In the genomic region with DNA sequence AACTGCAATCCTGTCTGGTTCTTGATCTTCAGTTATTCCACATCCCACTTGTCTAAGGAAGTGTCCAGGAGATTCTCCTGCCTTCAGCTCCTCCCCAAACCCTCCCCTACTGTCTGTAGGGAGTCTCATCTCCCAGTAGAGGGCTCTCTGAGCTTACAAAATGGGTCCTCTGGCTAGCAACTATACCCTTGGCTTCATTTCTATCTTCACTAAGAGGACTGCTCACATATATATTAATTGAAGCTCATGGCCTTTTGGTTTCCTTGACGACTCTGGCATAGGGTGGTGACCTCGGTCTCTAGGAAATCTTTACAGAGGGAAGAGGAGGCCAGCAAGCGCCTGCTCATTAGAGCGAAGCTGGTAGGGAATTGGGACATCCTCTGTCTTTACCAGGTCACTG, we compare ENCODE assay signal across 8 mouse cellular contexts. TPM values are rescaled to one million over a fixed set of nuclear protein-coding genes. Genes with fewer than 3 reads are reported as not detected.
A peak's percentile ranks its signal among the peaks of the same experiment; 100 is the strongest.
DNase-seq lines count a peak whose midpoint lies in the region; ATAC-seq and TF ChIP-seq lines count a peak whose summit lies in the region.

No protein-coding gene starts in this region.

- no peak overlapping the region for H3K27ac ChIP-seq in kidney, embryonic 14.5 days (ENCODE audit: low read depth, low read length)
- no peak overlapping the region; the same call in 1 of the 2 replicates for H3K27ac ChIP-seq in midbrain, embryonic 13.5 days
- H3K27ac ChIP-seq in intestine, embryonic 15.5 days = no peak overlapping the region

- no peaks in the 10 kb centered on the region for H3K9me3 ChIP-seq in kidney, embryonic 14.5 days (ENCODE audit: control insufficient read depth, low read length)
- no peaks in the 10 kb centered on the region for H3K9me3 ChIP-seq in midbrain, embryonic 13.5 days
- H3K9me3 ChIP-seq in intestine, embryonic 15.5 days = no peaks in the 10 kb centered on the region

- H3K4me1 ChIP-seq in kidney, embryonic 14.5 days (ENCODE audit: control insufficient read depth, insufficient read depth, low read length) = peaks cover 5% of the 10 kb centered on the region
- peaks cover 28% of the 10 kb centered on the region for H3K4me1 ChIP-seq in midbrain, embryonic 13.5 days (replicated peaks)
- H3K4me1 ChIP-seq in intestine, embryonic 15.5 days (replicated peaks) = peaks cover 11% of the 10 kb centered on the region; the same call in 1 of the 2 replicates

- WGBS in kidney, embryonic 14.5 days = 32% methylated on average over 4 of the region's 4 CpGs
- WGBS in midbrain, embryonic 13.5 days = 51% methylated on average over 4 of the region's 4 CpGs
- 39% methylated on average over 4 of the region's 4 CpGs for WGBS in intestine, embryonic 15.5 days

- TF ChIP-seq POLR2A in brain, embryonic 14.5 days (IDR thresholded peaks at IDR 0.05; ENCODE audit: borderline replicate concordance, extremely low read depth, insufficient read depth, insufficient read length, poor library complexity, severe bottlenecking) = no peak

- ATAC-seq in CD4-positive, CD25-positive, alpha-beta regulatory T cell, adult 4 months = peak; percentile 27
- ATAC-seq in kidney, embryonic 14.5 days (ENCODE audit: low FRiP score, low TSS enrichment) = no peak
- ATAC-seq in midbrain, embryonic 13.5 days = no peak
- no peak for ATAC-seq in intestine, embryonic 15.5 days

- intact Hi-C loops in gastrocnemius, postnatal 14 days (cut with DNase I; ENCODE audit: low total_unique reads) = no loop called here

- no peaks in the 10 kb centered on the region for H3K27me3 ChIP-seq in kidney, embryonic 14.5 days (ENCODE audit: control insufficient read depth, insufficient read depth, low read length)
- H3K27me3 ChIP-seq in midbrain, embryonic 13.5 days = no peaks in the 10 kb centered on the region
- H3K27me3 ChIP-seq in intestine, embryonic 15.5 days (replicated peaks) = no peaks in the 10 kb centered on the region

- H3K4me2 ChIP-seq in kidney, embryonic 14.5 days (replicated peaks; ENCODE audit: low read depth, low read length) = no peak overlapping the region
- H3K4me2 ChIP-seq in midbrain, embryonic 13.5 days (replicated peaks) = 0 out of 2 replicates have a peak overlapping the region, but pooled peaks have one; percentile 86
- H3K4me2 ChIP-seq in intestine, embryonic 15.5 days (replicated peaks) = no peak overlapping the region

- peaks cover 7% of the 10 kb centered on the region; the same call in 1 of the 2 replicates for H3K36me3 ChIP-seq in kidney, embryonic 14.5 days (ENCODE audit: control insufficient read depth, insufficient read depth, low read length)
- H3K36me3 ChIP-seq in midbrain, embryonic 13.5 days = peaks cover 36% of the 10 kb centered on the region
- H3K36me3 ChIP-seq in intestine, embryonic 15.5 days = 0 out of 2 replicates have a peak, but pooled peaks cover 2% of the 10 kb centered on the region

- H3K4me3 ChIP-seq in kidney, embryonic 14.5 days (ENCODE audit: low read length) = no peak overlapping the region
- no peak overlapping the region for H3K4me3 ChIP-seq in midbrain, embryonic 13.5 days (replicated peaks)
- H3K4me3 ChIP-seq in intestine, embryonic 15.5 days (replicated peaks) = no peak overlapping the region

- DNase-seq in gastrocnemius, adult 18-20 months (ENCODE audit: low spot score) = peak; percentile 57
- DNase-seq in gastrocnemius, postnatal 14 days = no peak
- DNase-seq in brain, embryonic 14.5 days (ENCODE audit: low read depth) = peak; percentile 75
- DNase-seq in natural killer cell, adult 2 months (ENCODE audit: low spot score in 2 of 2) = no peak

- H3K9ac ChIP-seq in kidney, embryonic 14.5 days (ENCODE audit: low read depth, low read length) = peak overlapping the region; percentile 14; the same call in 1 of the 2 replicates
- H3K9ac ChIP-seq in midbrain, embryonic 13.5 days (replicated peaks) = no peak overlapping the region
- H3K9ac ChIP-seq in intestine, embryonic 15.5 days = no peak overlapping the region

- TF ChIP-seq CTCF in brain, embryonic 14.5 days (IDR thresholded peaks at IDR 0.05; ENCODE audit: borderline replicate concordance, extremely low read depth, insufficient read depth, insufficient read length) = peak; percentile 59; the same call in 1 of the 2 replicates

RNA-seq across cellular contexts. Expression of a gene that starts 9.1 kb away (rescaled TPM):
- total RNA-seq in gastrocnemius, adult 18-20 months (2021) = 10 to 100 TPM; 23.2 to 24.9 TPM
- total RNA-seq in gastrocnemius, postnatal 14 days (2021) = 10 to 100 TPM; 21.3 to 22.1 TPM
- 100 to 1,000 TPM in 1 of 2 experiments, 10 to 100 TPM in 1; 92.5 to 132 TPM for polyA plus RNA-seq in CD4-positive, CD25-positive, alpha-beta regulatory T cell, adult 4 months (2017; shearing (Covaris generic))
- 83.3 and 93.1 TPM in 2 replicates for polyA plus RNA-seq in brain, embryonic 14.5 days (2012; rRNA removed)
- polyA plus RNA-seq in kidney, embryonic 14.5 days (2014; fragmentation: Nextera tagmentation; extraction: Ambion mirVana) = 11.0 and 18.3 TPM in 2 replicates
- polyA plus RNA-seq in midbrain, embryonic 13.5 days (2015; fragmentation: Nextera tagmentation; extraction: Ambion mirVana) = 58.1 and 61.2 TPM in 2 replicates
- 19.0 and 19.4 TPM in 2 replicates for polyA plus RNA-seq in intestine, embryonic 15.5 days (2015; fragmentation: Nextera tagmentation; extraction: Ambion mirVana)

RNA-seq across cellular contexts. Expression of a gene that starts 10.8 kb away (rescaled TPM):
- total RNA-seq in gastrocnemius, adult 18-20 months (2021) = 1 to 10 TPM; 4.7 to 5.4 TPM
- 10 to 100 TPM in 1 of 2 experiments, 1 to 10 TPM in 1; 9.8 to 10.9 TPM for total RNA-seq in gastrocnemius, postnatal 14 days (2021)
- not detected for polyA plus RNA-seq in CD4-positive, CD25-positive, alpha-beta regulatory T cell, adult 4 months (2017; shearing (Covaris generic))
- 8.8 and 9.8 TPM in 2 replicates for polyA plus RNA-seq in brain, embryonic 14.5 days (2012; rRNA removed)
- polyA plus RNA-seq in kidney, embryonic 14.5 days (2014; fragmentation: Nextera tagmentation; extraction: Ambion mirVana) = 1.3 and 1.4 TPM in 2 replicates
- polyA plus RNA-seq in midbrain, embryonic 13.5 days (2015; fragmentation: Nextera tagmentation; extraction: Ambion mirVana) = 1.3 and 1.8 TPM in 2 replicates
- 0.40 and 0.43 TPM in 2 replicates for polyA plus RNA-seq in intestine, embryonic 15.5 days (2015; fragmentation: Nextera tagmentation; extraction: Ambion mirVana)

RNA-seq across cellular contexts. Expression of a gene that starts 18.7 kb away (rescaled TPM):
- 10 to 100 TPM in 1 of 2 experiments, 1 to 10 TPM in 1; 6.3 to 11.2 TPM for total RNA-seq in gastrocnemius, adult 18-20 months (2021)
- 1 to 10 TPM; 7.3 to 9.5 TPM for total RNA-seq in gastrocnemius, postnatal 14 days (2021)
- polyA plus RNA-seq in CD4-positive, CD25-positive, alpha-beta regulatory T cell, adult 4 months (2017; shearing (Covaris generic)) = 1 to 10 TPM in 1 of 2 experiments, under 1 TPM in 1; 0.76 to 1.2 TPM
- 1.5 and 3.0 TPM in 2 replicates for polyA plus RNA-seq in brain, embryonic 14.5 days (2012; rRNA removed)
- polyA plus RNA-seq in kidney, embryonic 14.5 days (2014; fragmentation: Nextera tagmentation; extraction: Ambion mirVana) = 10.7 and 10.9 TPM in 2 replicates
- 0.94 and 1.1 TPM in 2 replicates for polyA plus RNA-seq in midbrain, embryonic 13.5 days (2015; fragmentation: Nextera tagmentation; extraction: Ambion mirVana)
- 1.5 and 1.8 TPM in 2 replicates for polyA plus RNA-seq in intestine, embryonic 15.5 days (2015; fragmentation: Nextera tagmentation; extraction: Ambion mirVana)

RNA-seq across cellular contexts. Expression of a gene that starts 42.1 kb away (rescaled TPM):
- total RNA-seq in gastrocnemius, adult 18-20 months (2021) = 10 to 100 TPM; 17.5 to 25.8 TPM
- total RNA-seq in gastrocnemius, postnatal 14 days (2021) = 10 to 100 TPM; 26.8 to 29.0 TPM
- 1 to 10 TPM in 1 of 2 experiments, under 1 TPM in 1; 0.54 to 1.6 TPM for polyA plus RNA-seq in CD4-positive, CD25-positive, alpha-beta regulatory T cell, adult 4 months (2017; shearing (Covaris generic))
- polyA plus RNA-seq in brain, embryonic 14.5 days (2012; rRNA removed) = 39.9 and 40.6 TPM in 2 replicates
- 59.1 and 68.2 TPM in 2 replicates for polyA plus RNA-seq in kidney, embryonic 14.5 days (2014; fragmentation: Nextera tagmentation; extraction: Ambion mirVana)
- polyA plus RNA-seq in midbrain, embryonic 13.5 days (2015; fragmentation: Nextera tagmentation; extraction: Ambion mirVana) = 24.6 and 30.9 TPM in 2 replicates
- 56.9 and 63.2 TPM in 2 replicates for polyA plus RNA-seq in intestine, embryonic 15.5 days (2015; fragmentation: Nextera tagmentation; extraction: Ambion mirVana)

RNA-seq across cellular contexts. Expression of a gene that starts 50.1 kb away (rescaled TPM):
- total RNA-seq in gastrocnemius, adult 18-20 months (2021) = 10 to 100 TPM; 34.2 to 35.3 TPM
- 10 to 100 TPM; 32.9 to 35.4 TPM for total RNA-seq in gastrocnemius, postnatal 14 days (2021)
- 10 to 100 TPM; 45.8 to 63.1 TPM for polyA plus RNA-seq in CD4-positive, CD25-positive, alpha-beta regulatory T cell, adult 4 months (2017; shearing (Covaris generic))
- polyA plus RNA-seq in brain, embryonic 14.5 days (2012; rRNA removed) = 96.2 and 115 TPM in 2 replicates
- polyA plus RNA-seq in kidney, embryonic 14.5 days (2014; fragmentation: Nextera tagmentation; extraction: Ambion mirVana) = 69.9 and 83.2 TPM in 2 replicates
- 91.3 and 91.5 TPM in 2 replicates for polyA plus RNA-seq in midbrain, embryonic 13.5 days (2015; fragmentation: Nextera tagmentation; extraction: Ambion mirVana)
- polyA plus RNA-seq in intestine, embryonic 15.5 days (2015; fragmentation: Nextera tagmentation; extraction: Ambion mirVana) = 73.8 and 76.7 TPM in 2 replicates

Comparison
In these comparisons a context has a peak if more than half of its experiments do, and no peak if none do; other contexts are left out.
1. DNase-seq: peak in gastrocnemius, adult 18-20 months (single experiment) and brain, embryonic 14.5 days (single experiment); none in gastrocnemius, postnatal 14 days (single experiment) and natural killer cell, adult 2 months (0 of 2).